Mouse (Mus musculus) CD4-positive, CD25-positive, alpha-beta regulatory T cell, adult 4 months (primary cell): ENCODE data around the gene Nkain2. TPM values are rescaled to one million over a fixed set of nuclear protein-coding genes. Genes with fewer than 3 reads are reported as not detected.
"Not testable (repeated sequence)": the region's sequence is repeated elsewhere in the genome, so short reads cannot be mapped to it uniquely, and the experiment has no call there.

Source experiments
- ATAC-seq: one replicate; pipeline ENCODE4 v1.8.0; 2017
- polyA plus RNA-seq, 2 experiments: library from polyadenylated mRNA; unstranded; fragments of 100-300 nt; shearing (Covaris generic); gene quantifications; one replicate each; pipeline ENCODE4 v1.2.1; 2017

Nkain2 gene
- polyA plus RNA-seq, 2 experiments from 2014 or later: 0.13 TPM; not detected in 1

DNA sequence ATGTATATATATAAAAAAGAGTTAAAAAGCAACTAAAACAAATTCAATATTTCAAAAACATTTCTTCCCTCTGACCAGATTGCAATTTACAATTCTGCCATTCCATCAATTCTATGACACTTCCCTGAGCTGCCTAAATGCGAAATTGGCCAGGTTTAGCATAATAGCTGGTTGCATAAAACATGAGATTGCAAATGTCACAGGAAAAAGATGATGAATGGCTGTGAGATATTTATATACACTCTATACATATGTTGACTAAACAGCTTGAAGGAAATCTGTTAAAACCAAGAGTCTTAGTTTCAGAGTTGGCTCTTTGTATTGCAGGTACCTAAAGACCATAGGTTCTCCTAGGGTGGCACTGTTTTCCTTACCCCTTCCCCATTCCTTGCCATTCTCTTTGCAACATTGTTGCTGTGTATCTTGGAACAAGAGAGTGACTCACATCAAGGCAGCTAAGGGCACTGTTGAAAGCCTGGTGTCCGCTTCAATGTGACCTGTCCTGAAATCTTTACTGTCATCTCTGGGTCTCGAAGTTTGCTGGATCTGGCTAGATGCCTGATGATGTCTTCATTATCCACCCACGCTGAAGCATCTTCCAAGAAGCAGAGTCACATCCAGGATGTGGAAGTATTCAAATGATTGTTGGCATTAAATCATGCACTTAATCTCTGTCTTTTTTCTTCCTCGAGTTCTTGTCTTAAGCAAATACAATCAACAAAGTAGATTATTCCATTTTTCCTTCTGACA is 837.5 kb downstream of the Nkain2 start:
- no peak for ATAC-seq

DNA sequence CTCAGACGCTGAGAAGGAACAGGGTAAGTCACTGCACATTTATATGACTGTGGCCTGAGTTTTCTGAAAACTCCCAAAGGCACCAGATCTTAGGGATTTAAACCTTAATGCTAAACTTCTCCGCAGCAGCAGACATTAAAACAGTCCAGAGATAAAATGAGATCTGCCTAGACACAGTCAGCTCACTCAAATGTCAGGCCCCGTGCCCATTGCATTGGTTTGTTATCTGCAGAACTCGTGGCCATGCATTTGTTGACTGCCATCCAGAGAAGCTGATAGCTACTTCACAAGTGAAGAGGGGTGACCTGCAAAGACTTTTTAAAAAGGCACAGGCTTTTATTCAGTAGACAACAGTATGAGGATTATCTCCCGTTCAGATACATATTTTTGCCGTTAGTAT is 838.2 kb downstream of the Nkain2 start:
- ATAC-seq: no peak

DNA sequence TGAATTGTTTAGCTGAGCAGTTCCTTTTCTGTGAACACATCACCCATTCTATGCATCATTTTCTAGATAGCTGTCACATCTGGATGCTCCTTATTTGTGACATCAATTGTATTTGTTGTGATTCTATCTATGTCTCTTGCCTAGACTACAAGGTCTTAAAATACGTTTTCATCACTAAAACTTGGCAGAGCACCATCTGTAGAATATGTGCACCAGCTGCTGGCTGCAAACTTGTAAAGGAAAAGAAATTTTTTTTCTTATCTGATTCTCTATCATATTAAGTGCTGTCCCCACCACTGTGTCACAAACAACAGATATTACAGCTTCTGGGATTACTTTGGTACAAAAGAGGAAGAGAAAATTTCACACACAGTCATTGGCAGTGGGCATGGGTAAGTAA is 860.3 kb downstream of the Nkain2 start:
- no peak for ATAC-seq

DNA sequence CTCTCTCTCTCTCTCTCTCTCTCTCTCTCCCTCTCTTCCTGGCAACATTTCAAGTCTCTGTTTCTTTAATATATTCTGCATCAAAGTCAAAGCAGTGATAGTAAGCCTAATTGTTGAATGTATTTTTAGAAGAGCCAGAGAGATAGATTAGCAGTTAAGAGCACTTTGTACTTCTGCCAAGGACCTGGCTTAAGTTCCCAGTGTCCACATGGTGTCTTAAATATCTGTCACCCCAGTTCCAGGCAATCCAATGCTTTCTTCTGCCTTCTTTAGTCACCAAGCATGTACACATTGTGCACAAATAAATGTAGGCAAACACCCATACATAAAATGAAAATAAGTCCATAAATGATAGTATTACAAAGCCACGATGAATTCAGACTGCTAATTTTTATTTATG is 871.9 kb downstream of the Nkain2 start:
- ATAC-seq: no peak

DNA sequence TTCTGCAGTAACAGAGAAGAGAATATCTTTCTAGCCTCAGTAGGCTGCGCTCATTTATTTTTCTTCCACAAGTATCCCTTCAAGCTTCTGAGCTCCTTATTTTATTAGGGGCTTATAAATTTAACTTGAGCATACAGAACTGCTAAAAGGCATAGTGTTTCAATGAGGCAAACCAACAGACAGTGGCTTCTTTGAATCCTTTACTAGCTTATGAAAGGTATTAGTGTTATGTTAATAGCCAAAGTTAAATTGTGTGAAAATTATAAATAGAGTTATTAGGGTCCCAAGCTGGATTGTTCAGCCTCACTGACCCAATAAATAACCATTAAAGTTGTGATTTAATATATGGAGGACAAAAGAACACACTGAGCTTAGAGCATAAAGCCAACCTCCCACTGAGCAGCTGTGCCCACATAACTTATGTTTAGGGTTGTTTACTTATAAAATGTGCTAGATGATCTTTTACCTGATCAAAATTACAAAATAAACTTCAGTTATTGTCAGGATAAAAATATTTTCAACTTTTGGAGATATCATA is 889.0 kb downstream of the Nkain2 start:
- no peak for ATAC-seq

DNA sequence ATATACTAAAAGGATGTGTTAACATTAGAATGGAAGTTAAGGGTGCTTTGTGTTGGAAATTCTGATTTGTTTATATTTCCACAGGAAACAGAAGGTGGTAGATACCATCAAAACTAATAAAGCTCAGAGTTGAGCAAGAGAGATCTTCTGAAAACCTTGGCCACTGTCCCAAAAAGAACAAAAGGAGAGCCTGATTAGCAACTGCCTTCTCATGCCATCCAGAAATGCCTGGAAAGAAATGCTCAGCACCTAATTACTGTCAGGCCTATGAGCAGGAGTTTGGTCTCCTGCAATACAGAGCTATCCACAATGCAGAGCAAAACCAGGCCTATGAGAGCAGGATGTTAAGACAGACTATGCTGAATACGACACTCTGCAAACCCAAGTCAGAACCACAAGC is 897.1 kb downstream of the Nkain2 start:
- ATAC-seq: no peak

DNA sequence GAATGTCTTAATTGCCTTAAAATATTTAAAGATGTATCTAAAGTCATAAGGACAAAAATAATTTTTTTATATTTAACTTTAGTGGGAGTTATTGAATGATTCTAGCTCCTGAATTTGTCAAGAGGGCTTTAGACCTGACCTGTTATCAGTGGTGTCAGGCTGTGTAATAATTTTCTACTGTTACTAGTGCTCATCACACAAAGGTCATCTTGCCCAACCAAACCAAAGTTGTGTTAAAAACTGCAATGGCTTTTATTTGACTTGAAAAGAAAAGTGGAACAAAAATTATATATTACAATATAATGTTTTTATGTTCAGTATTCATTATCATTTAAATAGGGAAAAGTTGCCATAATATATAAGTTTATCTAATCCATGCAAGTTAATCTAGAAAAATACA is 911.9 kb downstream of the Nkain2 start:
- no peak for ATAC-seq

DNA sequence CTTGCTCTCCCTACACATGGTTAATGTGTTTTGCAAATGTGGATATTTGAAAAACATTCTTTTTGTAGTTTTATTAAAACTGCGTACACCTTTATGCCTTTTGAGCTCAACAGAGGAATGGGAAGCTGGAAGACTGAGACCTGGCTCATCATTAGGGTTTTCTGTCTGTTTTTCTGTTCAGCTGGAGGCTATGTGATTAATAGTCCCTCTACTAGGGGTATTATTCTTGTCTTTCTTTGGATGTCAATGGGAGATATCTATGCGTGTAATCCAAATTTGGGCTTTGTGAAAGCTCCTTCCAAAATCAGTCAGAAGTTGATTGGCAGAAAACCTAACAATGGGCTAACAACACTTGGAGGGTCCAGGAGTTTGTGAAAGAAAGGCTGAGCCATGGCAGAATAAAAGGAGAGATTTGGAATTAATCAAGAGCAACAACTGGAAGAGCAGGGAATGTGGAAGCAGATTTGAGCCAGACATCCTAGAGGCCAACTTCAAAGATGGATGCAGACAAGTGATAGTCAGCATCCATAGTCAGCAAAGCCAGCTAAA is 943.0 kb downstream of the Nkain2 start:
- no peak for ATAC-seq

DNA sequence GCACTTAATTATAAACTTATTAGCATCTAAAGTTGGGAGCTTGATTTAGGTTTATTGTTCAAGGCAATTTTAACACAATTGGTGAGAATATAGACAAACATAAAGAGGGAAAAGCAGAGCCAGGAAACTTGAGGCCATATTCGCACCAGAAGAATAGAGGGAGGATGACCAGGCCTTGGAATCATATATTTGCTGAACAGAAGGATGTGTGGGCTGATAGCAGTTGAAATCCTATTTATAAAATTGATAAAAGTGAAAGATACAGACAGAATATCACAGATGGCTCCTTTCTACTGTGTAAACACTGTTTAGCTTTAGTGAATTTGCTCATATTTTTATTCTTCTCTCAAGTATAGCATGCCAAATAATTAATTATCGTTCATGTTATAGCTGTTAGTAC is 958.3 kb downstream of the Nkain2 start:
- no peak for ATAC-seq

DNA sequence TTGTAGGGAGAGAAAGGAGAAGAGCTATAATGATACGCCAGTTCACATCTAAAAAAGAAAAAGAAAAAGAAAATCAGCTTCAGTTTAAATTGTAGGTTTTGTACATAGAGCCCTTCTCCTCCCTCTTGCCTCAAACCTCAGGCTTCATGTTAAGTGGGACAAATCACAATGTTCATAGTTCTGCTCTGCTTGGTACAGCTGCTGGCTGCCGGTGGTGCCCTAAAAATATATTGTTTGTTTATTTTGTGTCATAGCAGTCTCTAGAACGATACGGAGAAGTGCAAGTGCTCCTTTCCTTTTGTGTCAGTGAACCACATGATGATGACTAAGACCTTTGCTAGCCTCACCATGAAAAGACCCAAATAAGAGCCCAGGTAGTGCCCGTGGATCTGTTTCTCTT is 962.6 kb downstream of the Nkain2 start:
- ATAC-seq: no peak

DNA sequence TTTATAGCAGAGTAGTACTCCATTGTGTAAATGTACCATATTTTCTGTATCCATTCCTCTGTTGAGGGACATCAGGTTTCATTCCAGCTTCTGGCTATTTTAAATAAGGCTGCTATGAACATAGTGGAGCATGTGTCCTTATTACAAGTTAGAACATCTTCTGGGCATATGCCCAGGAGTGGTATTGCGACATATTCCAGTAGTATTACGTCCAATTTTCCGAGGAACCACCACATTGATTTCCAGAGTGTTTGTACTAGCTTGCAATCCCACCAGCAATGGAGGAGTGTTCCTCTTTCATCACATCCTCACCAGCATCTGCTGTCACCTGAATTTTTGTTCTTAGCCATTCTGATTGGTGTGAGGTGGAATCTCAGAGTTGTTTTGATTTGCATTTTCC is 969.4 kb downstream of the Nkain2 start:
- ATAC-seq: not testable (repeated sequence)

DNA sequence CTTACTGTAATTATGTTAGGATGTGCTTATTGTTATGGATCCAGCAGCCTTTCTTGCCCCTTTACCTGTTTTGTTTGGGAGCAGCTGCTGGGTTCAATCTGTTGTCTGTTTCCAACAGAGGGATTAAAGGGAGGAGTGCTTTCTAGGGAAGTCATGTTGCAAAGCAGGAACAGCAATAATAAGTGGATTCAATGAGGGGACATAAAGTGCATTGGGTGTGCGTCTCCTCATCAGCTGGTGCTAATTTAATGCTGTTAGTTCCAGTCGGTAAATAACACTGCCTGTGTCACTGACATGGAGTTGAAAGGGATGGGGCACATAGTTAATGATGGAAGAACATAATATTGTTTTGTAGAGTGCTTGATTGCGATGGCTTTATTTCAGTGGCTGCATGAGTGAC is 982.8 kb downstream of the Nkain2 start:
- ATAC-seq: no peak

DNA sequence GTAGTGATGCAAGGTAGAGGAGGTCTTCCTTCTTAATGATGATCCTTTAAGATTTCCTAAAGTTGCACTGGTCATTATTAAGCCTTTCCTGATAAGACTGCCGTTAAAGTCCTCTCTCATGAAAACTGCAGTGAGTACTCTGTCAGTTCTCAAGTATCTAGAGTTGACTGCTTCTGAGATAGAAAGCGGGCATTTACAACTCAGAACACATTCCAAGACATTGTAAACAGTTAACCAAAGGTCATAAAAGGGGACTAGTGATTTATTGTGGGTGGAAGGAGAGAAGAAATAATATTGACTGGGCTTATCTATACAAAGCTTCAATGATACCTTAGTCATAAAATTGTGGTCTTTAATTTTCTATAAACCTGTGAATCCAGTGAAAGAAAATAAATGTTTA is 990.8 kb downstream of the Nkain2 start:
- ATAC-seq: no peak

DNA sequence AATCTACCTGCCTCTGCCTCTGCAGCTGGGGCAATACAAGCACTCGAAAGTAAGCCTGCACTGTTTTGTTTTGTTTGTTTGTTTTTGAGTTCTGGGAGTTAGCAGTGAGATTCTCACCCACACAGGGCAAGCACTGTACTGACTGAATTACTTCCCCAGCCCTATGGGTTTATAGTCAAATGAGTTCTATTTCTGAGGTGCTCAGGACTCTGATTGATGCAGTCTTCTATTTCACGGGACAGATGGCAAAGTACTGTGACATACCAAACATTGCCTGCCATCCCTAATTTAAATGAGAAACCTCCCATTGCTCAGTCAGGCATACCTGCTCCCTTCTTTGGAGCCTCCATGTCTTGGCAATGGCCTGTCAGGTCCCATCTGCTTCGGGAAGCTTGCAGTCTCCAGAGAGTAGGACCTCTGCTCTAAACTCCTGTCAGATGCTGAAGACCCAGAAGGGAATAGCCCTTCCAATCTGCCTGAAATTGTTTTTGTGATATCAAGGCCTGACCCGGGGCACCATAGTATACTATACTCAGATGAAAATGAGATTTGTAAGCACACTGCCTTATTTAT is 1016.9 kb downstream of the Nkain2 start:
- ATAC-seq: no peak

DNA sequence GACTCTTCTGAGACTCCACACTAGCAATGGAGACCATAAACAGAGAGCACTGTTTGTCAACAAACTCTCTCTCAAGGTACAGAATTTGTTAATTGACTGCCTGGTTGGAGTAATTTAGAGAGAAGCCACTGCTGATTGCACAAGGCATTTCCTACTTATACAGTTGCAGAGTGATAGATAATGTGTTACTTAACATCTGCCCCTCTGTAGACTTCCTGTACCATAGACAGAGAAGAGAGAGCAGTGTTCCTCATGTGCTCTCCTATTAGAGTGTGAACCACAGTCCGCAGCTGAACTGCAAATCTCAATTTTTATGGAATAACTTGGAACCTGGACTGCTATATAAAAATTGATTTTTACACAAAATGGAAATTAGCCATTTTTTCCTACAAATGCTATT is 1022.0 kb downstream of the Nkain2 start:
- no peak for ATAC-seq

DNA sequence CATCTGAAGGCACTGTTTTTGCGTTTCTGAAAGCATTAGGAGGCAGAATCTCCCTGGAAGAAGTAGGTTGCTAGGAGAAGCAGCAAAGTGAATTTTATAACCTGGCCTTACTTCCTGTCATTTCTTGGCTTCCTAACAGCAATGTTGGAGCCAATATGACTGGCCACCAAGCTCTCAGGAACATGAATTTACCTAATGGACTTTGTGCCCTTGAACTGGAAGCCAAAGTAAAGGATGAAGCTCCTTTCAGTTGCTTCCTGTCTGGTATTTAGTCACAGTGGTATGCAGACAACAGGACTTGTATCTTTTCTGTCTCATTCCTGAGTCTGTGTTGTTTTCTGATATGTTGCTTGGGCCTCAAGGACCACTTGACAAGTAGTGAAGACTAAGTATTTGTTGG is 1063.2 kb downstream of the Nkain2 start:
- no peak for ATAC-seq

DNA sequence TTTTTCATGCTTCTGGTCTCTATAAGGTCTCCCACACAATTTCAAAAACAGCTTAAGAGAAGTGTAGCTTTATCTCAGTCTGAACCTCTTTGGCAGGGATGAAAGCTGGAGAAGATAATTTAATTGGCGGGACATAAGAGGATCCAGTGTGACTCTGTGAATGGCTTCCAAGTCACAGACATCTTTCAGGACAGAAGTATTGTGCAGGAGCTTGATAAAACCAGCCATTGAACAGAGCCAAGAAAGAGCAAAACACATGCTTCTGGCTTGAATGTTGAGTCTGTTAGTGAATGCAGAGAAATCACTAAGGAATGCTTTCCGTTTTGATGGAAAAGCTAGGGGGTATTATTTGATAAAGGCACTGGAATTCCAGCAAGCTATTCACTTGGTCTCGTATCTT is 1077.7 kb downstream of the Nkain2 start:
- ATAC-seq: no peak

DNA sequence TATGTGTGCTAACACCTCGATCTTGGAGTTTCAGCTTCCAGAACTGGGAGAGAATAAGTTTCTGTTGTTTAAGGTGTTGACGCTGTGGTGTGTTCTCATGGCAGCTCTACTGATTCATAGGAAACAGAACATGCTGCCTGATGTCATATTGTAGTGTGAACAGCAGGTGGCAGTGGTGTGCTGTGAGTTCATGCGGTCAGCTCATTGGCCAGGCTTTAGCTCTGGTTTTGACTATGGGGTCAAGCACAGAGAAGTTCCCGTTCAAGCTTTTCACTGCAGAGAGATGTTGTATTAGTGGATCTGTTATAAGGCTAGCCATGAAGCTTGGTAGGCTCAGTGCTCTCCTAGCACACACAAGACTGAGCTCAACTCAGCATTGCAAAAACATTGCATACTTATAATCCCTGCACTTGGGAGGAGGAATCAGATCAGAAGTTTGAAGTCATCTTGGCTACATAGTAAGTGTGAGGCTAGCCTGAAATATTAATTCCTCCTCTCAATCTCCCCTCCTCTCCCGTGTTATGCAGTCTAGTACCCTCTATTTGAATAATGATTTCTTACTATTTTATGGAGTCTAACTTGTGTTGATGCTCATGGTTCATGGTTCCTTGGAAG is 1147.7 kb downstream of the Nkain2 start:
- no peak for ATAC-seq

DNA sequence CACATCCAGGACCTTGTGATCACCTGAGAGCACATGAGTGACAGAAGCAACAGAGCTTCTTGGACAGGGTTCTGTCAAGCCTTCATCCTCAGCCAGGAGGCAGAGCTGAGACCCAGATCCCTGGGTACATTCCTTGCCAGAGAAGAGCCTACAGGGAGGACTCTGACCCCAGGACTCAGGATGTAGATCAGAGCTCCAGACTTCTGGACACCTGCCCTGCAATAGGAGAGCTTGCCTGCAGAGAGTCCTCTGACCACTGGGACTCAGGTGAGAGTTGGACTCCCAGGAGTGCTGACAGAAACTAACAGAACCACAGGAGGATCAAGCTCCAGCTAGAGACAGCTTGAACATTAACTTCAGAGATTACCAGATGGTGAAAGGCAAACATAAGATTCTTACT is 1162.2 kb downstream of the Nkain2 start:
- no peak for ATAC-seq

DNA sequence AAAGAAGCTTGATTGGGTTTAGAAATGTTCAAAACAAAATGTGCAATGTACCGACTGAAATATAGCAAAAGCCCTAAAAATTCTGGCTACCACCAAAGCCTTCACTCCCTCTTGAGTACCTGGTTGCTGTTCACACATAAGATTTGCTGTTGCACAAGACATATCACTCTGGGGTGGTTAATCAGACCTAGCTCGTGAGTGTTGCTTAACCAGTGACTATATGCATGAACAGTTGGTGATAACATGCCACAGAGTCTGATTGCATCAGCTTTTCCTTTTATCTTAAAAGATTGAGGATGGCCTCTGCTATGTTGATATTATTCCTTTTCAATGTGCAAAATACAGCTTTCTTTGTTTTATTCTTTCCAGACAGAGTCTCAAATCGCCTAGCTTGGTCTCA is 1243.0 kb downstream of the Nkain2 start:
- ATAC-seq: no peak

DNA sequence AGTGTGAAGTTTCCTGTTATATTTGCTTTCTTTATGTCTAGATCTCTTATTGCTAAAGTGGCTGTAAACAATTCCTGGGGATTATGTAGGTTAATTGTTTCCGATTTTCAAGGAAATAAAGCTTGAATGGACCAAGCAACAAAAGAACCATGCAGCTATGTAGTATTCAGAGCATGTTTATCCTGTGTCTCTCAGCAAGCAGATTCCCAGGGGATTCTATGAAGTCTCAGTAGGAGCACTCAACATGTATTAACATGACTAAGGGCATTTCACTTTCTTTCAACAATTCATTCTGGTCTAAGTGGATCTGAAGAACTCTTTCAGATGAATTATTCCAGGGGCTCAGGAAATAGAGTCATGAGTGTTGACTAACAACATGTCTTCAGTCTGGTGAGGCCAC is 1244.2 kb downstream of the Nkain2 start:
- no peak for ATAC-seq
